Mouse (Mus musculus): ENCODE measurements around the gene Olfr1241.

The Olfr1241 gene

DNA sequence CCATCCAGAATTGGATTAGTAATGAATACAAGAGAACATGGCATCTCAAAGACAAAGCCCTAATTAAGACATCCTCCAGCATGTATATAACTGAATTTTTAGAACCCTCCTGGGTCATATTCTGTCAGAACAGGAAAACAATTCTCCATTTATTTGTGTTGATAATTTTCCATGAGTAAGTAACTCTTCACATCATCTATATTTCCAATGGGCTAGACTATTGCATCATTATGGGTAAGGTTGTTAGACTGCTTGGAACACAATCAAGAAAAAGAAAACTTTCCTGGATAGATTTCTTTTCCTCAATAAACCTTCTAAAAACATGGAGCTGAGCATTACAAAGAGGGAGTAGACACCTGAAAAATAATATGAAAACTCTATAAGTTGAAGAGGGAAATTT is at the start of gene Olfr1241:
Olfr1241 (minus strand) TSS at position 101 of the 400 bp plus-strand sequence.
- no peak for DNase-seq (ENCODE audit: low spot score in 2 of 2)

DNA sequence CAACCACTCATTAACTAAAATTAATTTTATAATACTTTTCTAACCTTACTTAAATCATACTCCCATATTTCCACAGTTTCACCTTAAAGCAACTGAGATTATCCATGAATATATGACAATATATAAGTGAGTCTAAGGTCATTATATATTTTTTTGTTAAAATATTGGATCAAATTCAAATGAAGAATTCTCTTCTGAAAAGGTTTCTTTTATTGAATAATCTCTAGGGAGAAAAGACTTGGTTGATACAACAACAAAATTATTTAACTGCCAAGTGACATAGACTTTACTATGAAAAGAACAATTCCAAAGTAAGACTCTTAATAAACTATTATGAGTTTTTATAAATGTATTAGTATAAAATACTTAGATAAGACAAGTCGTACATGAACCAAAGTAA is 44.5 kb upstream of the Olfr1241 start, which contains the start of gene Olfr1243:
Olfr1243 (minus strand) TSS at position 101 of the 400 bp plus-strand sequence.
- no peak for DNase-seq (ENCODE audit: low spot score in 2 of 2)

DNA sequence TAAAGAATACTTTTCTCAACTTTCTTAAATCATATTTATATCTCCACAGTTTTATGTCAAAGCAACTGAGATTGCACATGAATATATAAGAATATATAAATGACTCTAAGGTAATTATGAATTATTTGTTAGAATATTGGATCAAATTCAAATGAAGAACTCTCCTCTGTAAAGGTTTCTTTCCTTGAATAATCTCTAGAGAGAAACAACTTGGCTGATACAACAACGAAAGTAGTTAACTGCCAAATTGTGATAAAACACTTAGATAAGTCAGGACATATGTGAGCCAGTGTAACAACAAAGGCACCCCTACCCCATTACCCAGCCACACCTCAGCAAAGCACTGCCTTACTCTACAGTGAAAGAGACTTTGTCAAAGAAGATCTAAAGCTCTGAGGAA is 11.3 kb upstream of the Olfr1241 start, which contains the start of gene Olfr1242:
Olfr1242 (minus strand) TSS at position 101 of the 400 bp plus-strand sequence.
- no peak for DNase-seq (ENCODE audit: low spot score in 2 of 2)

DNA sequence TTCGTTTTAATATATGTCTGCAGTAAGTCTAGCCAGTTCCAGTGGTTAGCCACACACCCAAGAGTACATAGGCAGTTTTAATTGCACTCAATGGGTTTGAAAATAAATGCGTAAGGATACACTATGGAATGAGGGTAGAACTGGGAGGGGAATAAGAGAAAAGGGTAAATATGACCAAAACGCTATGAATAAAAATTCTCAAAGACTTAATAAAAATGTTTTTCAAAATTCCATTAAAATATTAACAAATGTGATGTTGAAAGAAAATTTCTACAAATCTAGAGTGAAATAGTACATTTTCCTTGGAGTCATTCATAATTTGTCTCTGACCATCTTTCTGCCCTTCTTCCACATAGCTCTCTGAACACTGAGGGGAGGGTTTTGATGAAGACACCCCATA is 44.0 kb downstream of the Olfr1241 start, which contains the start of gene Olfr1240:
Olfr1240 (minus strand) TSS at position 101 of the 400 bp plus-strand sequence.
- no peak for DNase-seq (ENCODE audit: low spot score in 2 of 2)
